In genomic region chr4:33812338-33812737, GRCm38 (mm10) we compare ENCODE assay signal across 26 mouse cellular contexts.
A peak's percentile ranks its signal among the peaks of the same experiment; 100 is the strongest.
DNase-seq lines count a peak whose midpoint lies in the region; ATAC-seq and TF ChIP-seq lines count a peak whose summit lies in the region.
"Had no signal": no experiment of that assay in that cellular context is flagged by ENCODE, and none has a peak within 500 bp of the region (broad histone marks: within the 10 kb centered on the region; RNA-seq: fewer than 3 reads in every experiment).

No protein-coding gene starts in this region.

- no peaks in the 10 kb centered on the region for H3K79me2 ChIP-seq in MEL (ENCODE audit: control insufficient read depth, insufficient read depth, low read length, poor library complexity)
- no peaks in the 10 kb centered on the region for H3K79me2 ChIP-seq in myocyte (ENCODE audit: control insufficient read depth, insufficient read depth)

- no peak for TF ChIP-seq POLR2A in MEL (IDR thresholded peaks at IDR 0.05; ENCODE audit: control insufficient read depth in 1 of 2, insufficient read depth in 1 of 2, low read depth in 1 of 2, low read length in 2 of 2, poor library complexity in 1 of 2)
- no peak for TF ChIP-seq POLR2A in myocyte (IDR thresholded peaks at IDR 0.05; ENCODE audit: insufficient read length, low read depth)

- no peak for TF ChIP-seq RAD21 in MEL (IDR thresholded peaks at IDR 0.05; ENCODE audit: low read depth, low read length)

- TF ChIP-seq EP300 in MEL (IDR thresholded peaks at IDR 0.05; ENCODE audit: low read depth in 1 of 2, low read length in 2 of 2) = peak; percentile 89 to 93

- no peak overlapping the region for H3K4me3 ChIP-seq in MEL (ENCODE audit: control insufficient read depth in 1 of 2, insufficient read depth in 1 of 2, low read depth in 2 of 2, low read length in 2 of 2)
- H3K4me3 ChIP-seq in myocyte = no peak overlapping the region
- H3K4me3 ChIP-seq: embryonic facial prominence, embryonic 10.5 days; embryonic facial prominence, embryonic 12.5 days; erythroblast, embryonic 14.5 days; forebrain, embryonic 10.5 days; forebrain, embryonic 12.5 days had no signal

- H3K36me3 ChIP-seq in MEL (ENCODE audit: control insufficient read depth in 1 of 2, insufficient read depth in 2 of 2, low read length in 2 of 2) (peaks cover 0 to 15% of the 10 kb centered on the region in 2 experiments; a peak in 2 of 4 replicates), myocyte (ENCODE audit: control insufficient read depth, insufficient read depth) (no peaks in the 10 kb centered on the region)
- H3K36me3 ChIP-seq: embryonic facial prominence, embryonic 10.5 days; embryonic facial prominence, embryonic 12.5 days; forebrain, embryonic 10.5 days; forebrain, embryonic 12.5 days; G1E had no signal

- peak overlapping the region; percentile 28 for H3K4me2 ChIP-seq in myocyte (ENCODE audit: low read depth)
- H3K4me2 ChIP-seq: embryonic facial prominence, embryonic 12.5 days; forebrain, embryonic 12.5 days had no signal

- H3K27ac ChIP-seq in MEL (ENCODE audit: control insufficient read depth, low read depth, low read length) = peak overlapping the region; percentile 81
- H3K27ac ChIP-seq: embryonic facial prominence, embryonic 10.5 days; embryonic facial prominence, embryonic 12.5 days; forebrain, embryonic 10.5 days; forebrain, embryonic 12.5 days had no signal

- no peak overlapping the region for H3ac ChIP-seq in myocyte (ENCODE audit: control insufficient read depth, insufficient read length)

- H3K9me3 ChIP-seq in MEL (replicated peaks; ENCODE audit: insufficient read depth, low read length) = no peaks in the 10 kb centered on the region
- H3K9me3 ChIP-seq: embryonic facial prominence, embryonic 10.5 days; embryonic facial prominence, embryonic 12.5 days; forebrain, embryonic 10.5 days; forebrain, embryonic 12.5 days; G1E had no signal

- peak; percentile 88 for DNase-seq in MEL (ENCODE audit: low read depth, low spot score)
- peak; percentile 37 for DNase-seq in adipocyte (ENCODE audit: low spot score)
- DNase-seq in left cerebral cortex, adult 18-20 months (ENCODE audit: low spot score in 2 of 2) = no peak
- DNase-seq in left cerebral cortex, postnatal 36 days (ENCODE audit: low spot score in 2 of 2) = no peak
- no peak for DNase-seq in cerebellum, adult 18-20 months
- no peak for DNase-seq in Muller cell, postnatal 12 days (ENCODE audit: inconsistent ontology term)
- DNase-seq: adrenal gland, adult 8-10 months; adrenal gland, postnatal 14 days; B cell, adult 2 months; cerebellum, adult 11-12 months; cerebellum, adult 8-10 months; cerebellum, adult 9-11 months; cerebellum, postnatal 14 days; cerebellum, postnatal 36 days had no signal

- intact Hi-C loops in left cerebral cortex, postnatal 36 days (cut with DNase I) = no loop called here

- no peaks in the 10 kb centered on the region for H3K27me3 ChIP-seq in MEL (ENCODE audit: control insufficient read depth in 1 of 2, insufficient read depth in 2 of 2, low read length in 2 of 2)
- no peaks in the 10 kb centered on the region for H3K27me3 ChIP-seq in myocyte (ENCODE audit: control insufficient read depth, insufficient read depth, insufficient read length)
- H3K27me3 ChIP-seq: CH12.LX; embryonic facial prominence, embryonic 12.5 days; forebrain, embryonic 12.5 days had no signal

- peak; percentile 97 for ATAC-seq in megakaryocyte progenitor cell, adult 5-6 weeks (replicated peaks; ENCODE audit: poor library complexity)
- ATAC-seq: CD4-positive, CD25-positive, alpha-beta regulatory T cell, adult 4 months; forebrain, embryonic 14.5 days; forebrain, embryonic 16.5 days had no signal

- TF ChIP-seq CTCF in MEL (IDR thresholded peaks at IDR 0.05 in 2 of 3, conservative IDR thresholded peaks at IDR 0.05 in 1 of 3; ENCODE audit: control insufficient read depth in 1 of 3, insufficient read depth in 1 of 3, low read depth in 2 of 3, low read length in 3 of 3, poor library complexity in 1 of 3, severe bottlenecking in 1 of 3) = no peak

- peaks cover 0 to 14% of the 10 kb centered on the region in 2 experiments; a peak in 3 of 4 replicates for H3K4me1 ChIP-seq in MEL (ENCODE audit: control insufficient read depth in 1 of 2, insufficient read depth in 2 of 2, low read length in 2 of 2)
- H3K4me1 ChIP-seq: embryonic facial prominence, embryonic 10.5 days; embryonic facial prominence, embryonic 12.5 days; forebrain, embryonic 10.5 days; forebrain, embryonic 12.5 days had no signal

- no peak overlapping the region for H3K9ac ChIP-seq in MEL (ENCODE audit: control insufficient read depth, low read depth, low read length, poor library complexity, severe bottlenecking)
- H3K9ac ChIP-seq: embryonic facial prominence, embryonic 12.5 days; forebrain, embryonic 12.5 days had no signal

TF ChIP-seq in MEL, 35 proteins besides CTCF, POLR2A, EP300 and RAD21 (continues in another document):
- peak; percentile 89 for TF ChIP-seq GATA1 (IDR thresholded peaks at IDR 0.05; ENCODE audit: low read depth, low read length)
- TF ChIP-seq BHLHE40 (IDR thresholded peaks at IDR 0.05; ENCODE audit: borderline replicate concordance, low read depth, low read length) = no peak
- peak; percentile 43; the same call in 1 of the 2 replicates for TF ChIP-seq MXI1 (IDR thresholded peaks at IDR 0.05; ENCODE audit: low read depth, low read length)
- TF ChIP-seq JUND (IDR thresholded peaks at IDR 0.05; ENCODE audit: low read depth, low read length) = peak; percentile 87
- no peak for TF ChIP-seq ZKSCAN1 (IDR thresholded peaks at IDR 0.05; ENCODE audit: low read depth, low read length)
- TF ChIP-seq USF1 (IDR thresholded peaks at IDR 0.05; ENCODE audit: low read depth, low read length) = no peak
- TF ChIP-seq ETS1 (IDR thresholded peaks at IDR 0.05; ENCODE audit: low read depth, low read length) = peak; percentile 95
- no peak for TF ChIP-seq CHD2 (IDR thresholded peaks at IDR 0.05; ENCODE audit: low read length)
- TF ChIP-seq NELFE (IDR thresholded peaks at IDR 0.05; ENCODE audit: low read depth, low read length) = no peak
- no peak for TF ChIP-seq ELF1 (IDR thresholded peaks at IDR 0.05; ENCODE audit: low read depth, low read length)
- peak; percentile 89 for TF ChIP-seq TCF12 (IDR thresholded peaks at IDR 0.05; ENCODE audit: low read depth, low read length)
- no peak for TF ChIP-seq SMC3 (IDR thresholded peaks at IDR 0.05; ENCODE audit: low read depth, low read length)
- TF ChIP-seq TAL1 (IDR thresholded peaks at IDR 0.05; ENCODE audit: low read length) = peak; percentile 78
- 0 out of 2 replicates have a peak, but pooled peaks have one; percentile 36 for TF ChIP-seq MYC (IDR thresholded peaks at IDR 0.05; ENCODE audit: low read depth, low read length)
- 0 out of 2 replicates have a peak, but pooled peaks have one; percentile 30 for TF ChIP-seq TBP (IDR thresholded peaks at IDR 0.05; ENCODE audit: low read depth, low read length)
- TF ChIP-seq MEF2A (IDR thresholded peaks at IDR 0.05; ENCODE audit: extremely low read depth, insufficient replicate concordance, low read depth, low read length, poor library complexity, severe bottlenecking) = peak; percentile 71; the same call in 1 of the 2 replicates
- no peak for TF ChIP-seq RCOR1 (IDR thresholded peaks at IDR 0.05; ENCODE audit: low read depth, low read length)
- TF ChIP-seq MAFK (IDR thresholded peaks at IDR 0.05; ENCODE audit: borderline replicate concordance, low read depth, low read length) = peak; percentile 52; the same call in 1 of the 2 replicates
- TF ChIP-seq SIN3A (IDR thresholded peaks at IDR 0.05; ENCODE audit: low read length) = peak; percentile 38; the same call in 1 of the 2 replicates
- no peak for TF ChIP-seq MAZ (IDR thresholded peaks at IDR 0.05; ENCODE audit: low read depth, low read length)
- no peak for TF ChIP-seq UBTF (IDR thresholded peaks at IDR 0.05; ENCODE audit: borderline replicate concordance, insufficient read depth, low read depth, low read length)

TF ChIP-seq in myocyte, 11 proteins besides CTCF, POLR2A, EP300 and RAD21:
- TF ChIP-seq REST (IDR thresholded peaks at IDR 0.05; ENCODE audit: insufficient read depth, insufficient read length) (no peak), TCF12 (IDR thresholded peaks at IDR 0.05; ENCODE audit: insufficient read depth, poor library complexity, severe bottlenecking) (no peak), MYOD1 (IDR thresholded peaks at IDR 0.05; ENCODE audit: control insufficient read depth in 1 of 3, insufficient read length in 2 of 3, low read depth in 2 of 3) (no peak), E2F4 (IDR thresholded peaks at IDR 0.05; ENCODE audit: insufficient read depth) (no peak), SRF (IDR thresholded peaks at IDR 0.05; ENCODE audit: control insufficient read depth, insufficient read length, low read depth) (no peak), MAX (IDR thresholded peaks at IDR 0.05; ENCODE audit: low read depth) (no peak), USF1 (IDR thresholded peaks at IDR 0.05; ENCODE audit: low read depth) (no peak), TCF3 (IDR thresholded peaks at IDR 0.05; ENCODE audit: insufficient read length, low read depth) (no peak), POLR2AphosphoS2 (IDR thresholded peaks at IDR 0.05; ENCODE audit: insufficient read length, low read depth) (no peak), CEBPB (IDR thresholded peaks at IDR 0.05; ENCODE audit: insufficient read depth, poor library complexity, severe bottlenecking) (no peak), MYOG (IDR thresholded peaks at IDR 0.05; ENCODE audit: control insufficient read depth in 1 of 3, insufficient read depth in 1 of 3, insufficient read length in 2 of 3, low read depth in 2 of 3) (no peak)

Comparison
In these comparisons a context has a peak if more than half of its experiments do, and no peak if none do; other contexts are left out.
1. DNase-seq: peak in MEL (single experiment) and adipocyte (single experiment); none in left cerebral cortex, adult 18-20 months (0 of 2), left cerebral cortex, postnatal 36 days (0 of 2), cerebellum, adult 18-20 months (0 of 2) and Muller cell, postnatal 12 days (single experiment).